Mouse (Mus musculus): Measurements from ENCODE around the gene Rhou.

DNA sequence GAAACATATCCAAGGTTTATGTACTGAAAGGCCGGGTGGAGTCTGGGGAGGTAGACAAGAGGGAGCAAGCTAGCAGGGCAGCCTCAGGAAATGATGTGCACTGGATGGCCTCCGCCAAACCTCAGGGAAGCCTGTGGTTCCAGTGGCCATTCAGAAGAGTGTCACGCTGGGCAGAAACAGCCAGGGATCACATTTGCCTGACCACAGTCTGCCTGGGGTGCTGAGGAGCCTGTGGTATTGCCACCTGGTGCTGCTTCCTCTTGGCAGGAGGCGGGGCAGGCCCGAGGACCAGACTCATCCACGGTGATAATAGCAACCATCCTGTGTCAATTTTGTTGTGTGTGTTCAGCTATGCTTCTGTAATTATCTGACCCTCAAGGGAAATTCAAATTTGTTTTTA lies 18.9 kb downstream of the Rhou start:
- no peak for TF ChIP-seq CTCF (IDR thresholded peaks at IDR 0.05; ENCODE audit: low read depth)
- no peak for TF ChIP-seq EP300 (IDR thresholded peaks at IDR 0.05; ENCODE audit: low read depth)

All from liver, embryonic 14.5 days (tissue).